Mouse (Mus musculus): Measurements from ENCODE around the gene Loxl3.

GRCm38 (mm10) chr6:83010010-83010409 lies 24.0 kb upstream of the Loxl3 start:
- no peak for TF ChIP-seq POLR2A (IDR thresholded peaks at IDR 0.05; ENCODE audit: borderline replicate concordance, extremely low read depth, insufficient read depth, insufficient read length, poor library complexity, severe bottlenecking)
- no peak for TF ChIP-seq CTCF (IDR thresholded peaks at IDR 0.05; ENCODE audit: borderline replicate concordance, extremely low read depth, insufficient read depth, insufficient read length)
